Mouse (Mus musculus): ENCODE measurements around the gene Zfp64. TPM values are rescaled to one million over a fixed set of nuclear protein-coding genes. Genes with fewer than 3 reads are reported as not detected.

Gene Zfp64
- polyA plus RNA-seq, 1 experiment from 2014 or later = 28.0 TPM

- TF ChIP-seq CTCF (IDR thresholded peaks at IDR 0.05; ENCODE audit: low read depth) (no peak), EP300 (optimal IDR thresholded peaks at IDR 0.05) (no peak)
- H3K4me2 ChIP-seq (replicated peaks; ENCODE audit: low read depth) = no peak overlapping the region
- no peak for ATAC-seq (ENCODE audit: low FRiP score, low TSS enrichment)
- H3K4me3 ChIP-seq (ENCODE audit: low read depth, low read length) = no peak overlapping the region
- H3K36me3 ChIP-seq (ENCODE audit: control insufficient read depth, insufficient read depth, low read length) = no peaks in the 10 kb centered on the region
- H3K4me1 ChIP-seq (replicated peaks; ENCODE audit: control insufficient read depth, insufficient read depth) = no peaks in the 10 kb centered on the region
- H3K9ac ChIP-seq (ENCODE audit: low read length) = no peak overlapping the region
- no peaks in the 10 kb centered on the region for H3K27me3 ChIP-seq (ENCODE audit: control insufficient read depth, insufficient read depth, low read length)
- DNase-seq (ENCODE audit: low spot score) = no peak
- WGBS = 53% methylated on average over 10 of the region's 10 CpGs
- H3K9me3 ChIP-seq (ENCODE audit: control insufficient read depth, low read length) = no peaks in the 10 kb centered on the region
- no peak overlapping the region for H3K27ac ChIP-seq (replicated peaks)
These were observed 103.8 kb downstream of the Zfp64 start for GRCm38 (mm10) chr2:168851545-168851944.

DNA sequence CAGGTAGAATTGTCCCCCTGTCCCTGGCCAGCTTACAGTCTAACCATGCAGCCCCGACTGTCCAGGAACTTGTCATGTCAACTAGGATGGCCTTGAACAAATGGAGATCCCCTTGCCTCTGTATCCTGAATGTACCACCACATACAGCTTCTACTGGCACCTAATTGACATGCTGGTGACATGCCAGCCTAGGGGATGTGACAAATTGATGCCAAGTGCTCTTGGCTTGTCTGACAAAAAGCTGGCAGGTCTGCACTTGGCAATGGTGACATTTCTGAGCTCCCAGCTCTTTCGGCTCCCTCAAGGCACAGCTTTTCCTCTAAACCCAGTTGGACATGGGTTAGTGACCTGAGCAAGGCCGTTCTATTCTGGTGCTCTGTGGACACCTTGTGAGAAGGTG is 106.8 kb downstream of the Zfp64 start:
- H3K27me3 ChIP-seq (ENCODE audit: control insufficient read depth, insufficient read depth, low read length) = no peaks in the 10 kb centered on the region
- H3K9me3 ChIP-seq (ENCODE audit: control insufficient read depth, low read length) = no peaks in the 10 kb centered on the region
- no peak overlapping the region for H3K27ac ChIP-seq (replicated peaks)
- no peak for TF ChIP-seq CTCF (IDR thresholded peaks at IDR 0.05; ENCODE audit: low read depth)
- no peak for TF ChIP-seq EP300 (optimal IDR thresholded peaks at IDR 0.05)
- no peak for DNase-seq (ENCODE audit: low spot score)
- 86% methylated on average over 3 of the region's 3 CpGs for WGBS
- H3K4me3 ChIP-seq (ENCODE audit: low read depth, low read length) = no peak overlapping the region
- H3K9ac ChIP-seq (ENCODE audit: low read length) = no peak overlapping the region
- H3K4me1 ChIP-seq (replicated peaks; ENCODE audit: control insufficient read depth, insufficient read depth) = no peaks in the 10 kb centered on the region
- no peak overlapping the region for H3K4me2 ChIP-seq (replicated peaks; ENCODE audit: low read depth)
- no peaks in the 10 kb centered on the region for H3K36me3 ChIP-seq (ENCODE audit: control insufficient read depth, insufficient read depth, low read length)
- no peak for ATAC-seq (ENCODE audit: low FRiP score, low TSS enrichment)

- no peak for ATAC-seq (ENCODE audit: low FRiP score, low TSS enrichment)
- Histone ChIP-seq H3K4me1 (replicated peaks; ENCODE audit: control insufficient read depth, insufficient read depth) (no peaks in the 10 kb centered on the region), H3K4me2 (replicated peaks; ENCODE audit: low read depth) (no peak overlapping the region), H3K9me3 (ENCODE audit: control insufficient read depth, low read length) (no peaks in the 10 kb centered on the region), H3K36me3 (ENCODE audit: control insufficient read depth, insufficient read depth, low read length) (no peaks in the 10 kb centered on the region), H3K27me3 (ENCODE audit: control insufficient read depth, insufficient read depth, low read length) (no peaks in the 10 kb centered on the region), H3K9ac (ENCODE audit: low read length) (no peak overlapping the region), H3K4me3 (ENCODE audit: low read depth, low read length) (no peak overlapping the region), H3K27ac (replicated peaks) (no peak overlapping the region)
- WGBS = 80% methylated on average over 7 of the region's 7 CpGs
- no peak for TF ChIP-seq EP300 (optimal IDR thresholded peaks at IDR 0.05)
- TF ChIP-seq CTCF (IDR thresholded peaks at IDR 0.05; ENCODE audit: low read depth) = no peak
- DNase-seq (ENCODE audit: low spot score) = no peak
These were observed 109.1 kb downstream of the Zfp64 start for GRCm38 (mm10) chr2:168846180-168846720.

Other genes starting within 250 kb of the Zfp64 start
- gene Atp9a, start 213.2 kb downstream of the Zfp64 start, polyA plus RNA-seq (2015; fragmentation: Nextera tagmentation; extraction: Ambion mirVana) = 24.1 and 29.2 TPM in 2 replicates
- gene Sall4, start 187.6 kb downstream of the Zfp64 start, polyA plus RNA-seq (2015; fragmentation: Nextera tagmentation; extraction: Ambion mirVana) = 0.05 and 0.18 TPM in 2 replicates